Mouse (Mus musculus) MEL (cell line): ENCODE results near the gene Zeb2. TPM values are rescaled to one million over a fixed set of nuclear protein-coding genes. Genes with fewer than 3 reads are reported as not detected.

ENCODE experiments used
- DNase-seq: peaks from one replicate; pipeline ENCODE4 v3.0.0; 2011; ENCODE audit warnings: low read depth, low spot score
- H3K27ac ChIP-seq: 2 replicates; pipeline ENCODE4 v1.5.1; 2012; ENCODE audit warnings: low read depth, mild to moderate bottlenecking, control low read depth, low read length, moderate library complexity; ENCODE audit not compliant: control insufficient read depth
- H3K27me3 ChIP-seq, 2 experiments: fragments of 150-350 bp in 1 of 2; sonication (generic) in 1 of 2; 2 replicates each; pipeline ENCODE4 v1.6.1; 2012; ENCODE audit warnings: low read length in 2 of 2, mild to moderate bottlenecking in 2 of 2, improper control_type of control experiment in 1 of 2, moderate library complexity in 1 of 2; ENCODE audit not compliant: insufficient read depth in 2 of 2, control insufficient read depth in 1 of 2
- H3K36me3 ChIP-seq, 2 experiments: 2 replicates each; pipeline ENCODE4 v1.6.1; 2012 to 2014; ENCODE audit warnings: low read length in 2 of 2, improper control_type of control experiment in 1 of 2, inconsistent platforms in 1 of 2, mild to moderate bottlenecking in 1 of 2; ENCODE audit not compliant: insufficient read depth in 2 of 2, control insufficient read depth in 1 of 2
- H3K4me1 ChIP-seq, 2 experiments: fragments of 150-350 bp in 1 of 2; sonication (generic) in 1 of 2; 2 replicates each; pipeline ENCODE4 v1.6.1; 2012; ENCODE audit warnings: low read length in 2 of 2, improper control_type of control experiment in 1 of 2, mild to moderate bottlenecking in 1 of 2; ENCODE audit not compliant: insufficient read depth in 2 of 2, control insufficient read depth in 1 of 2
- H3K4me3 ChIP-seq, 2 experiments: fragments of 150-350 bp in 1 of 2; sonication (generic) in 1 of 2; 2 replicates each; pipeline ENCODE4 v1.5.1; 2012; ENCODE audit warnings: low read depth in 2 of 2, low read length in 2 of 2, mild to moderate bottlenecking in 2 of 2, moderate library complexity in 2 of 2, control low read depth in 1 of 2, improper control_type of control experiment in 1 of 2; ENCODE audit not compliant: control insufficient read depth in 1 of 2, insufficient read depth in 1 of 2
- H3K79me2 ChIP-seq: 2 replicates; pipeline ENCODE4 v1.6.1; 2012; ENCODE audit warnings: mild to moderate bottlenecking, low read length, moderate library complexity; ENCODE audit not compliant: control insufficient read depth, poor library complexity, insufficient read depth
- H3K9ac ChIP-seq: 2 replicates; pipeline ENCODE4 v1.6.1; 2012; ENCODE audit warnings: low read depth, mild to moderate bottlenecking, control low read depth, low read length, moderate library complexity; ENCODE audit not compliant: control insufficient read depth, poor library complexity, severe bottlenecking
- H3K9me3 ChIP-seq: fragments of 150-350 bp; sonication (generic); replicated peaks from 2 replicates; pipeline ENCODE4 v1.6.1; 2012; ENCODE audit warnings: mild to moderate bottlenecking, low read length, improper control_type of control experiment, moderate library complexity; ENCODE audit not compliant: insufficient read depth
- BHLHE40 ChIP-seq: IDR thresholded peaks from 2 replicates; pipeline ENCODE4 v1.6.1; 2012; ENCODE audit warnings: low read depth, mild to moderate bottlenecking, inconsistent platforms, low read length, improper control_type of control experiment, borderline replicate concordance
- CHD1 ChIP-seq: IDR thresholded peaks from 2 replicates; pipeline ENCODE4 v1.6.1; 2012; ENCODE audit warnings: low read depth, mild to moderate bottlenecking, inconsistent platforms, low read length, improper control_type of control experiment
- CTCF ChIP-seq, 3 experiments: IDR thresholded peaks in 2 of 3; conservative IDR thresholded peaks in 1 of 3; 2 replicates each; pipeline ENCODE4 v1.5.1; 2011 to 2012; ENCODE audit warnings: low read length in 3 of 3, low read depth in 2 of 3, mild to moderate bottlenecking in 2 of 3, improper control_type of control experiment in 1 of 3, inconsistent platforms in 1 of 3, mixed read lengths in 1 of 3, moderate library complexity in 1 of 3; ENCODE audit not compliant: control insufficient read depth in 1 of 3, insufficient read depth in 1 of 3, poor library complexity in 1 of 3, severe bottlenecking in 1 of 3
- E2F4 ChIP-seq: IDR thresholded peaks from 2 replicates; pipeline ENCODE4 v1.6.1; 2011; ENCODE audit warnings: low read depth, low read length, improper control_type of control experiment, borderline replicate concordance
- ELF1 ChIP-seq: IDR thresholded peaks from 2 replicates; pipeline ENCODE4 v1.6.1; 2014; ENCODE audit warnings: low read depth, mild to moderate bottlenecking, inconsistent platforms, low read length, improper control_type of control experiment, moderate library complexity
- GATA1 ChIP-seq: IDR thresholded peaks from 2 replicates; pipeline ENCODE4 v1.6.1; 2011; ENCODE audit warnings: low read depth, low read length, improper control_type of control experiment
- JUND ChIP-seq: IDR thresholded peaks from 2 replicates; pipeline ENCODE4 v1.6.1; 2011; ENCODE audit warnings: low read depth, mild to moderate bottlenecking, improper control_type of control experiment, low read length
- KAT2A ChIP-seq: conservative IDR thresholded peaks from 2 replicates; pipeline ENCODE4 v1.6.1; 2012; ENCODE audit warnings: low read depth, low read length, improper control_type of control experiment, inconsistent platforms
- MAZ ChIP-seq: IDR thresholded peaks from 2 replicates; pipeline ENCODE4 v1.6.1; 2012; ENCODE audit warnings: low read depth, mild to moderate bottlenecking, inconsistent platforms, low read length, improper control_type of control experiment
- MYB ChIP-seq: IDR thresholded peaks from 2 replicates; pipeline ENCODE4 v1.6.1; 2011; ENCODE audit warnings: mild to moderate bottlenecking, low read depth, low read length, improper control_type of control experiment
- NELFE ChIP-seq: IDR thresholded peaks from 2 replicates; pipeline ENCODE4 v1.6.1; 2011; ENCODE audit warnings: low read depth, low read length, improper control_type of control experiment
- NRF1 ChIP-seq: IDR thresholded peaks from 2 replicates; pipeline ENCODE4 v1.6.1; 2014; ENCODE audit warnings: low read depth, mild to moderate bottlenecking, inconsistent platforms, low read length, improper control_type of control experiment, moderate library complexity; ENCODE audit not compliant: poor library complexity, insufficient read depth, severe bottlenecking
- POLR2A ChIP-seq, 2 experiments: IDR thresholded peaks; 2 replicates each; pipeline ENCODE4 v1.6.1; 2011 to 2012; ENCODE audit warnings: low read length in 2 of 2, mild to moderate bottlenecking in 2 of 2, control low read depth in 1 of 2, improper control_type of control experiment in 1 of 2, low read depth in 1 of 2, moderate library complexity in 1 of 2; ENCODE audit not compliant: control insufficient read depth in 1 of 2, insufficient read depth in 1 of 2, poor library complexity in 1 of 2
- POLR2AphosphoS5 ChIP-seq: IDR thresholded peaks from 2 replicates; pipeline ENCODE4 v1.6.1; 2012; ENCODE audit warnings: low read depth, borderline replicate concordance, mild to moderate bottlenecking, inconsistent platforms, low read length, moderate library complexity, mixed read lengths
- RAD21 ChIP-seq: IDR thresholded peaks from 2 replicates; pipeline ENCODE4 v1.6.1; 2011; ENCODE audit warnings: mild to moderate bottlenecking, low read depth, low read length, improper control_type of control experiment
- SIN3A ChIP-seq: IDR thresholded peaks from 2 replicates; pipeline ENCODE4 v1.6.1; 2012; ENCODE audit warnings: low read length, improper control_type of control experiment, inconsistent platforms
- SMC3 ChIP-seq: IDR thresholded peaks from 2 replicates; pipeline ENCODE4 v1.6.1; 2011; ENCODE audit warnings: low read depth, low read length, improper control_type of control experiment
- TCF12 ChIP-seq: IDR thresholded peaks from 2 replicates; pipeline ENCODE4 v1.6.1; 2014; ENCODE audit warnings: low read depth, mild to moderate bottlenecking, inconsistent platforms, low read length, improper control_type of control experiment, moderate library complexity
- USF2 ChIP-seq, 2 experiments: IDR thresholded peaks; 2 replicates each; pipeline ENCODE4 v1.6.1; 2011 to 2012; ENCODE audit warnings: improper control_type of control experiment in 2 of 2, low read length in 2 of 2, borderline replicate concordance in 1 of 2, inconsistent platforms in 1 of 2, low read depth in 1 of 2, mild to moderate bottlenecking in 1 of 2; ENCODE audit not compliant: insufficient read depth in 1 of 2
- ZC3H11A ChIP-seq: IDR thresholded peaks from 2 replicates; pipeline ENCODE4 v1.6.1; 2012; ENCODE audit warnings: low read depth, mild to moderate bottlenecking, inconsistent platforms, low read length, improper control_type of control experiment
- polyA plus RNA-seq, 2 experiments: library from polyadenylated mRNA; stranded (reverse) in 1 of 2; unstranded in 1 of 2; fragments of >175 nt in 1 of 2; fragments of >200 nt in 1 of 2; gene quantifications; 2 replicates each; pipeline versions ENCODE4 v1.2.1 to v1.2.4; 2012; ENCODE audit warnings: low replicate concordance in 2 of 2, low read depth in 1 of 2; ENCODE audit not compliant: insufficient read length in 2 of 2, insufficient read depth in 1 of 2, missing spikeins in 1 of 2
- total RNA-seq: library from RNA; depleted of rRNA; stranded (reverse); fragments of 300-350 nt; gene quantifications from 2 replicates; pipeline ENCODE4 v1.2.3, GENCODE M21; 2012

The Zeb2 gene
- total and polyA plus RNA-seq, 3 experiments, result 12.8 to 12.9 TPM; not detected in 1

GRCm38 (mm10) chr2:45107555-45107954, 9.6 kb downstream of the Zeb2 start:
- no peak overlapping the region for H3K9ac ChIP-seq
- H3K4me3 ChIP-seq, result no peak overlapping the region

GRCm38 (mm10) chr2:45105922-45106851, 11.0 kb downstream of the Zeb2 start:
- Histone ChIP-seq H3K27ac (no peak overlapping the region), H3K36me3 (peaks cover 2 to 28% of the 10 kb centered on the region in 2 experiments; a peak in 3 of 4 replicates), H3K79me2 (peaks cover 71% of the 10 kb centered on the region), H3K4me1 (peaks cover 17 to 21% of the 10 kb centered on the region in 2 experiments), H3K27me3 (no peaks in the 10 kb centered on the region), H3K9me3 (no peaks in the 10 kb centered on the region), H3K9ac (no peak overlapping the region), H3K4me3 (no peak overlapping the region)
- no peak for DNase-seq
- TF ChIP-seq SIN3A, result no peak
- TF ChIP-seq CHD1, result no peak
- TF ChIP-seq RAD21, result no peak
- no peak for TF ChIP-seq ZC3H11A
- TF ChIP-seq POLR2A (IDR thresholded peaks at IDR 0.05; ENCODE audit: control insufficient read depth in 1 of 2, insufficient read depth in 1 of 2, low read depth in 1 of 2, low read length in 2 of 2, poor library complexity in 1 of 2), result no peak
- TF ChIP-seq SMC3, result no peak

More at GRCm38 (mm10) chr2:45107555-45107954, 9.6 kb downstream of the Zeb2 start:
- Histone ChIP-seq H3K79me2 (peaks cover 72% of the 10 kb centered on the region), H3K27me3 (no peaks in the 10 kb centered on the region), H3K36me3 (peaks cover 2 to 16% of the 10 kb centered on the region in 2 experiments; a peak in 3 of 4 replicates), H3K4me1 (peaks cover 9% of the 10 kb centered on the region in 2 experiments; a peak in 3 of 4 replicates), H3K9me3 (no peaks in the 10 kb centered on the region), H3K27ac (no peak overlapping the region)
- DNase-seq, result no peak
- no peak for TF ChIP-seq MYB
- TF ChIP-seq E2F4, result no peak
- no peak for TF ChIP-seq SIN3A
- no peak for TF ChIP-seq NELFE
- TF ChIP-seq TCF12, result no peak
- no peak for TF ChIP-seq USF2 (IDR thresholded peaks at IDR 0.05; ENCODE audit: borderline replicate concordance in 1 of 2, insufficient read depth in 1 of 2, low read depth in 1 of 2, low read length in 2 of 2)
- no peak for TF ChIP-seq ELF1
- no peak for TF ChIP-seq POLR2AphosphoS5
- no peak for TF ChIP-seq NRF1
- TF ChIP-seq GATA1, result no peak
- TF ChIP-seq BHLHE40, result no peak
- no peak for TF ChIP-seq MAZ
- TF ChIP-seq CTCF (IDR thresholded peaks at IDR 0.05 in 2 of 3, conservative IDR thresholded peaks at IDR 0.05 in 1 of 3; ENCODE audit: control insufficient read depth in 1 of 3, insufficient read depth in 1 of 3, low read depth in 2 of 3, low read length in 3 of 3, poor library complexity in 1 of 3, severe bottlenecking in 1 of 3), result no peak
- TF ChIP-seq JUND, result no peak
- TF ChIP-seq KAT2A, result no peak
